Mouse (Mus musculus) layer of hippocampus, postnatal 25 days (tissue): Measurements from ENCODE around the gene Gm7029. TPM values are rescaled to one million over a fixed set of nuclear protein-coding genes. Genes with fewer than 3 reads are reported as not detected.
"Not testable (repeated sequence)": the region's sequence is repeated elsewhere in the genome, so short reads cannot be mapped to it uniquely, and the experiment has no call there.

Experiments
- DNase-seq, 2 experiments: peaks; one replicate each; pipeline ENCODE4 v3.0.0; 2022; ENCODE audit warnings: mixed read lengths in 2 of 2, low spot score in 1 of 2; ENCODE audit errors: extremely low spot score in 1 of 2
- total RNA-seq, 2 experiments: library from RNA; stranded (reverse); gene quantifications; 2 replicates each; pipeline ENCODE4 v1.2.3; 2021

The Gm7029 gene
- total RNA-seq, 2 experiments from 2014 or later, result not detected

- no peak for DNase-seq
Measured at GRCm38 (mm10) chr17:33891357-33891756, 17.7 kb downstream of the Gm7029 start.

DNA sequence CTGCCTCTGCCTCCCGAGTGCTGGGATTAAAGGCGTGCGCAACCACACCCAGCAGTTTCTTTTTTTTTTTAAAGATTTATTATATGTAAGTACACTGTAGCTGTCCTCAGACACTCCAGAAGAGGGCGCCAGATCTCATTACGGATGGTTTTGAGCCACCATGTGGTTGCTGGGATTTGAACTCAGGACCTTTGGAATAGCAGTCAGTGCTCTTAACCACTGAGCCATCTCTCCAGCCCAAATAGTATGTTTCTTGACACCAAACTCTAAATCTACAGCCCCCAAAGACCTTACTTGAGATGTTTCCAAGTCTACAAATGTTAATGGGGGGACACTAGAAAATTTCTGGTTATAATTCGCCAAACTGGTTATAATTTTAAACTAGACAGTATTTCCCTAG lies 18.3 kb downstream of the Gm7029 start:
- not testable (repeated sequence) for DNase-seq

GRCm38 (mm10) chr17:33892429-33892828 lies 18.8 kb downstream of the Gm7029 start:
- DNase-seq, result no peak

DNA sequence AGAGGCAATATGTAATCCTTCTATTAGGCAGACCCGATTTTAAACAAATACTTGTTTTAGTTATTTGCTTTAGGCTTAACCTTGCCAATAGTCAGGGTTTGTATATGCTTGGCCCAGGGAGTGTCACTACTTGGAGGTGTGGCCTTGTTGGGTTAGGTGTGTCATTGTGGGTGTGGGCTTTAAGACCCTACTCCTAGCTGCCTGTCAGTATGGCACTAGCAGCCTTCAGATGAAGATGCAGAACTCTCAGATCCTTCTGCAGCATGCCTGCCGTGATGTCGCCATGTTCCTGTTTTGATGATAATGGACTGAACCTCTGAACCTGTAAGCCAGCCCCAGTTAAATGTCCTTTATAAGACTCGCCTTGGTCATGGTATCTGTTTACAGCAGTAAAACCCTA lies 19.4 kb downstream of the Gm7029 start:
- DNase-seq, result not testable (repeated sequence)

DNA sequence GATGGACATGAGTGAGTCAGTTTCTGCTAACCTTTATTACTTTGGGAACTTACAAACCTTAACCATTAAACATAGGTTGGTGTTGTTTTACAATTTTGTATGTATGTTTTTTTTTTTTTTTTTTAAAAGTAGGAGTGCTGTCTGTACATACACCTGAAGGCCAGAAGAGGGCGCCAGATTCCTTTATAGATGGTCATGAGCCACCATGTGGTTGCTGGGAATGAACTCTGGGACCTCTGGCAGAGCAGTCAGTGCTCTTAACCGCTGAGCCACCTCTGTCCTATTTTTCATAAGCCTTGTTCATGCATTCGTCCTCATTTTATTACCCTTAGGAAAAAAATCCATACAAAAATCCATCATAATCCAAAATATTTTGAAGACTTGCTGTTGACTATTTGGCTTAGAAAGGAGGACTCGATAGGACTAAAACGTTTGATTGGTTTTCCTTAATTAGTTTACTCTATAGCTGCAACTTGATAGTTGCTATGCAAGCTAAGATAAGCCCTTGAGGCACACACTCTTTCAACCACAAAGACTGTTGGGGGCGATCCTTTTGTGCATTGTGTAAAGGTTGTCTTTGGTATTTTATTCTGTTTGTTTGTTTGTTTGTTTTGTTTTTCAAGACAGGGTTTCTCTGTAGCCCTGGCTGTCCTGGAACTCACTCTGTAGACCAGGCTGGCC lies 23.6 kb downstream of the Gm7029 start:
- no peak for DNase-seq

- DNase-seq, result not testable (repeated sequence)
Measured at GRCm38 (mm10) chr17:33898193-33898592, 24.6 kb downstream of the Gm7029 start.

- DNase-seq, result no peak
Measured at GRCm38 (mm10) chr17:33899642-33900041, 26.0 kb downstream of the Gm7029 start.

DNA sequence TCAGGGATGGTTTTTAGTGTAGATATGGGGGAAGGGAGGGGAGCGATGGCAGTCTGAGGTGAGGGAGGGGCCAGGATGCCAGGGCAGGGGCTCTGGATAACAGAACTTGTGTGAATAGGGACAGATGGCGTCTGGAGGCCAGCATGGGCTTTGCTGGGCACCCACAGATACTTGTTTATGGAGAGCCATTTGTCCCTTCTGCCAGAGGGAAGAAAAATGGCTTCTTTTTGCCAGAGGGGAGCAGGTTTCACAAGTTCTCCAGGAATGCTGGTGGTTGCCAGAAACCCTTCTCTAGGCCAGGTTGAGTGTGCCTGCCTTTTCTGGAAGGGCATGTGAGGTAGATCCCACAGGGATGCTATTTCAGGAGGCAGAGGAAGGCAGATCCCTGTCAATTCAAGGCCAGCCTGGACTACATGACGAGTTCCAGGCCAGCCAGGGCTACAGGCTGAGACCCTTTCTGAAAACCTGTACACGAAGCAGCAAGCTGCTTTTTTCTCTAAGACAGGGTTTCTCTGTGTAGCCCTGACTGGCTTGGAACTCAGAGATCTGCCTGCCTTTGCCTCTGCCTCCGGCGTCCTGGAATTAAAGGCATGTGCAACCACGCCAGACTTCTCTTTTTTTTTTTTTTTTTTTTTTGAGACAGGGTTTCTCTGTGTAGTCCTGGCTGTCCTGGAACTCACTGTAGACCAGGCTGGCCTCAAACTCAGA lies 26.8 kb downstream of the Gm7029 start:
- DNase-seq, result no peak

GRCm38 (mm10) chr17:33900989-33901314 lies 27.3 kb downstream of the Gm7029 start:
- DNase-seq, result no peak

DNA sequence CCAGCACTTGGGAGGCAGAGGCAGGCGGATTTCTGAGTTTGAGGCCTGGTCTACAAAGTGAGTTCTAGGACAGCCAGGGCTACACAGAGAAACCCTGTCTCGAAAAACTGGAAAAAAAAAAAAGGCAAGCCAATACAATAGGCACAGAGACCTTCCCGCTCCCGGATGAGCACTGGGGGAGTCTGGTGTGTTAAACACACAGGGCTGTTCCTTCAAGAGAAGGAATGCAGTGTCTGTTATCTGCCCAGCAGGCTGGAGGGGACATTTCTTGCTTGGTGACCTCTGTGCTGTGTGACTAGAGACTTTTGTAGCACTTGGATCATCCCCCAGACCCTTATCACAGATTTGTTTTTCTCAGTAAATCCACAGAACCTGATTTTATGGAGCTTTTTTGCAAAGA lies 28.0 kb downstream of the Gm7029 start:
- DNase-seq, result no peak

DNA sequence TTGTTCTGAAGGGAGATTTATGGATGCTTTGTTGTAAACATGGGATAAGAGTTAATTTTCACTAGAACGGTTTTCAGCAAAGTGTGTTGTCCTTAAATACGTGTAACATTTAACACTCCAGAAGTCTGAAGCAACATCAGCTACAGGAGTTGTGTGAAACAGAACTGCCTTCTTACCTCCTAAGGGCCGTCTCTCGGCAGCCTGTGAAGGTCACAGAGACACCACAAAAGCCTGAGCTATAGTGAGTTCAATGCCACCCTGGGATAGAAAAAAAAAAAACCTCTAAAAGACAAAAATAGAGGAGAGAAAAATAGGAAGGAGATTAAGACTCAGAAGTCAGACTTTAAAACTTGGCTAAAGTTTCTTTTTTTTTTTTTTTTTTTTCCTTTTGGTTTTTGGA lies 28.4 kb downstream of the Gm7029 start:
- no peak for DNase-seq

DNA sequence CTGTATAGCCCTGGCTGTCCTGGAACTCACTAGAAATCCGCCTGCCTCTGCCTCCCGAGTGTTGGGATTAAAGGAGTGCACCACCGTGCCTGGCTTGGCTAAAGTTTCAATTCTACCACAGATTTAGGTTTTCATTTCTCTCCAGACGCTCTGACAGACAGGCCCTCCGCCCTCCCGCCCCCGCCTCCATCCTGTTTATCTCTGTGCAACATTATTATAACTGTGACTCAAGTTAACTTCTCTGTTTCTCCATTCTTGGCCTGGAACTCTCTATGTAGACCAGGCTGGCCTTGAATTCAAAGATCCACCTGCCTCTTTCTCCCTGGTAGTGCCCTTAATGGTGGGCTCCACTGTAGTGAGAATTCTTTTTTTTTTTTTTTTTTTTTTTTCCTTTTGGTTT lies 28.9 kb downstream of the Gm7029 start:
- no peak for DNase-seq

GRCm38 (mm10) chr17:33903911-33904651 lies 30.4 kb downstream of the Gm7029 start:
- not testable (repeated sequence) for DNase-seq

DNA sequence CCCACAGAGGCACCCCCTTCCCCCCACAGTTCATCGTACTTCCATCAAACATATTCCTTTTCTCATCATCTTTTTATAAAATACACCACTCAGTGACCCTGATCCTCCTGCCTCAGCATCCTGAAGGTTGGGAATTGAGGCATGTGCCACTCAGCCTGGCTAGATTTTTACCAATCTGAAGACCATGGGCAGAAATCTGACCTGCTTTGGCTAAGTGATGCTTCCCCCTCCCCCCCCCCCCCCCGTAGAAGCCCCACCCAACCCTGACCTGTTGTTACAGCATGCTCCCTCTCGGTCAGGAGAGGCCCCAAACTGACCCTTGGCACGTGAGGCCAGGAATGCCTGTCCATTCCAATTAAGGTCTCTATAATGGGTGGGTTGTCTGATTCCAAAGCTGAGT lies 31.2 kb downstream of the Gm7029 start, which contains the start of gene Platr17:
Platr17 (plus strand) TSS at position 301 of the 400 bp plus-strand sequence.
- not testable (repeated sequence) for DNase-seq

DNA sequence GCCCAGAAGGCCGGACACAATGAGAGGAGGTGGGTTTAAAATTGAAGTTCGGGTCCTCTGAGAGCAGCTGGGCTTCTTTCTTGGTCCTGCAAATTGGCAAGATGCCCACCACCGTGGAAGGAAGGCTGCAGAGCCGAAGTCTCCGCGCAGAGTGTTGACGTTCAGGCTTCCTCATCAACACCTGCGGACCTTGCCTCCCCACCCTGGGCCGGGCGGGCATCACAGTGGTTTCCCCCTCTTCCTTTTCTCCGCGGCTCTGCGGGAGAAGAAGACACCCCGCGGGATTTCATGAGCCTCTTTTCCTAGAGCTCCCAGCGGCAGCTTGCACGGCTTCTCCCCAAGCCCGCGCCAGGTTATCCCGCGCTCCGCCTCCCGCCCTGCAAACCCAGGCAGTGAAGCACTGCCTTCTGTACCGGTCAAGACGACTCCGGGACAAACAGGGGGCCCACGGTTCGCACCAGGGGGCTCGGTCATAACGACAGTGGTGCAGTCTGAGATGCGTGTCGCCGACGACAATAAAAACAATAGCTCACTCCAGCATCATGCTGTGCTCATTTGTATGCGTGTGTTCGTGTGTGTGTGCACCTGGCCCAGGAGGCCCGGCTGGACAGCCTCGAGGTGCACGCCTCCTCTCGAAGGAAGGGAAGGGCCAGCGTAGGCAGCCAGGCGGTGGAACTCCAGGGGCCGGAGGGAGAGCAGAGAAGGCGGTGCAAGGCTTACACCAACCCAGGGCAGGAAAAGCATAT lies 34.9 kb downstream of the Gm7029 start:
- DNase-seq, result peak; percentile 36 to 48

DNA sequence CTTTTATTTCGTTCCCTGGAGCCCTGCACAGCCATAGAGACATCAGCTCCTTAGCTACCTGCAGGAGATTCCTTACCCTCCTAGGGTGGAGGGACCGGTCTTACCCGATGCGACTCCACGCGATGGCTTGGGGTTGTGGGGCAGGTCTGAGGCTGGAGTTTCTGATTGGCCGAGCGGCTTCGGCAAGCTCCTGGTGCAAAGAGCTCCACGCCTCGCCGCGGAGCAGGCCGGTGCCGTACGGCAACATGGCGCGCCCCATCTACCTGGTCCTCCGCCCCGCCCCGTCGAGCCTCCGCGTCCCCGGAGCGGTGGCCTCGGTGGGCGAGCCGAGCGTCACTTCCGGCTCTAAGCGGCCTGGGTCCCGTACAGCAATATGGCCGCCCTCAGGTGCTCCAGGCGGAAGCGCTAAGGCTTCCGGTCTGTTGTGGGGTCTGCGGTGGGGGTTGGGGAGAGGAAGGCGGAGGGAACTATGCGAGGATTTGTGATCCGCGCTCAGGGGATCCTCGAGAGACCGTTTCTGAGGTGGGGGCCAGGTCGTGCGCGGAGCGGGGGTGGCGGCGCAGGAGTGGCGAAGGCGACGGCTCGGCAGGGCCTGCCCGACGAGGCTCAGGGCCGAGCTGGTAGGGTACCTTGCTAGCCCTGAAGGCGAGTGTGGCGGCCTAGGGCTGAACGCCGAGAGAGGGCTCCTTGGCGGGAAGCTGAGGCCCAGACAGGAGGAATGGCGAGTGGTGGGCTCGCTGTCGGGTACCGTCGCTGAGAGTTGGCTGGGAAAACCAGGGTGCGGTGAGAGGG lies 35.6 kb downstream of the Gm7029 start, which contains the start of gene Daxx:
Daxx (plus strand) TSS at position 338 of the 792 bp plus-strand sequence.
- peak; percentile 91 to 96 for DNase-seq

DNA sequence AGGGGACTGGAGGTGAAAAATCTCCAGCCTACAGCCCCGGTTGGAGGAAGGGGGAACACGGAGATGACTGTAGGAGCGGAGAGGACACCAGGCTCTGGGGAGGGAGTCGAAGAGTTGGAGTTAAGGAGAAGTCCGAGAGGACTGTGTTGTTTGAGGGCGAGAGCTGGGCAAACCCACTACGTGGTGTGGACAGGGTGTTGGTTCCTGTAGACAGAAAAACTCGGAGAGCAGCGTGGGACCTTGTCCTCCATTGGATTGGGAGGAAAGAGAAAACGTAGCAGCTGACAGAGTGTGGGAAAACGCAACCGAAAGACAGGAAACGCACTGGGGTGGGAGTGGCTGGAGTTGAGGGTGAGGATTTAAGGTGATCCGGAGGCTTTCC lies 36.2 kb downstream of the Gm7029 start:
- DNase-seq, result no peak

DNA sequence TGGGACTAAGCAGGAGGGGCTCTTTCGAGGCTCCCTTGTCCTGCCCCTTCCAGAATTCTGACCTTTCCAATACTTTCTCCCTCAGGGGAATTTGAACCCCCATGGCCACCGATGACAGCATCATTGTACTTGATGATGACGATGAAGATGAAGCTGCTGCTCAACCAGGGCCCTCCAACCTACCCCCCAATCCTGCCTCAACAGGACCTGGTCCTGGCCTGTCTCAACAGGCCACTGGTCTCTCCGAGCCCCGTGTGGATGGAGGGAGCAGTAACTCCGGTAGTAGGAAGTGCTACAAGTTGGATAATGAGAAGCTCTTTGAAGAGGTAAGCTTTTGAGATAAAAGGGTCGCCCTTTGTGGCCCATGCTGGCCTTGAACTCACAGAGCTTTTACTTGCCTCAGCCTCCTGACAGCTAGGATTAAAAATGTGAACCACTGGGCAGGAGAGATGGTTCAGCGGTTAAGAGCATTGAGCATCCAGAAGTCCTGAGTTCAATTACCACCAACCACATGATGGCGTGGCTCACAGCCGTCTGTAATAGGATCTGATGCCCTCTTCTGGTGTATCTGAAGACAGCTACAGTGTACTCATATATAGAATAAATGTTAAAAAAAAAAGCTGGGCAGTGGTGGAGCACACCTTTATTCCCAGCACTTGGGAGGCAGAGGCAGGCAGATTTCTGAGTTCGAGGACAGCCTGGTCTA lies 36.9 kb downstream of the Gm7029 start:
- DNase-seq, result no peak
